Mouse (Mus musculus) liver, postnatal 0 days (tissue): ENCODE measurements around the gene Ddx43.

Experiments used
- CTCF ChIP-seq: sonication (generic); IDR thresholded peaks from 2 replicates; pipeline ENCODE4 v1.5.1; 2016; ENCODE audit warnings: antibody characterized with exemption, low read depth
- EP300 ChIP-seq: IDR thresholded peaks from 2 replicates; pipeline ENCODE4 v1.6.1; 2016; ENCODE audit warnings: antibody characterized with exemption, low read depth, mild to moderate bottlenecking

- TF ChIP-seq CTCF (no peak), EP300 (no peak)
These were observed 70.1 kb downstream of the Ddx43 start for GRCm38 (mm10) chr9:78465725-78466124.
